Mouse (Mus musculus) neural tube, embryonic 11.5 days (tissue): ENCODE measurements at regions not wholly inside any gene's neighbourhood (a gene's known extent, or its start where the extent isn't known, plus 50 kb on each side); places are given as distances from the start of the nearest gene placed in this dataset.
A peak's percentile ranks its signal among the peaks of the same experiment; 100 is the strongest.

Experiments used
- ATAC-seq: fragments of 200-750 bp; cut with Nextera tagmentation; 2 replicates; pipeline ENCODE4 v1.8.0; 2017; ENCODE audit warnings: moderate number of reproducible peaks, mild to moderate bottlenecking, moderate TSS enrichment, moderate library complexity; ENCODE audit not compliant: insufficient read depth, low FRiP score, low TSS enrichment
- DNase-seq: peaks from one replicate; pipeline ENCODE4 v3.0.0-alpha.2; 2015; ENCODE audit warnings: low spot score
- H3K27ac ChIP-seq: fragments of 300-500 bp; sonication (generic); 2 replicates; pipeline ENCODE4 v1.5.1; 2014; ENCODE audit warnings: low read depth, mild to moderate bottlenecking, low read length
- H3K27me3 ChIP-seq: fragments of 300-500 bp; sonication (generic); 2 replicates; pipeline ENCODE4 v1.6.1; 2014; ENCODE audit warnings: mild to moderate bottlenecking, low read length, mixed read lengths; ENCODE audit not compliant: control insufficient read depth, insufficient read depth
- H3K36me3 ChIP-seq: fragments of 300-500 bp; sonication (generic); 2 replicates; pipeline ENCODE4 v1.6.1; 2014; ENCODE audit warnings: mild to moderate bottlenecking, low read length, moderate library complexity, mixed read lengths; ENCODE audit not compliant: control insufficient read depth, insufficient read depth
- H3K4me1 ChIP-seq: fragments of 300-500 bp; sonication (generic); 2 replicates; pipeline ENCODE4 v1.6.1; 2014; ENCODE audit warnings: low read length, mixed read lengths; ENCODE audit not compliant: control insufficient read depth, insufficient read depth
- H3K4me2 ChIP-seq: fragments of 300-500 bp; sonication (generic); 2 replicates; pipeline ENCODE4 v1.6.1; 2014; ENCODE audit warnings: low read depth, mild to moderate bottlenecking, moderate library complexity
- H3K4me3 ChIP-seq: fragments of 300-500 bp; sonication (generic); 2 replicates; pipeline ENCODE4 v1.5.1; 2014; ENCODE audit warnings: low read depth, low read length
- H3K9ac ChIP-seq: fragments of 300-500 bp; sonication (generic); 2 replicates; pipeline ENCODE4 v1.6.1; 2014; ENCODE audit warnings: mild to moderate bottlenecking, low read length
- H3K9me3 ChIP-seq: fragments of 300-500 bp; sonication (generic); 2 replicates; pipeline ENCODE4 v1.6.1; 2016; ENCODE audit warnings: low read length; ENCODE audit not compliant: control insufficient read depth
- WGBS: fragments of 180-500 bp; shearing (Covaris S2); extraction: QIAGEN DNeasy Blood & Tissue Kit; methylation state at CpG from one replicate; pipeline ENCODE4 v1.1.7; 2014; 5-methylcytosine and 5-hydroxymethylcytosine counted together

DNA sequence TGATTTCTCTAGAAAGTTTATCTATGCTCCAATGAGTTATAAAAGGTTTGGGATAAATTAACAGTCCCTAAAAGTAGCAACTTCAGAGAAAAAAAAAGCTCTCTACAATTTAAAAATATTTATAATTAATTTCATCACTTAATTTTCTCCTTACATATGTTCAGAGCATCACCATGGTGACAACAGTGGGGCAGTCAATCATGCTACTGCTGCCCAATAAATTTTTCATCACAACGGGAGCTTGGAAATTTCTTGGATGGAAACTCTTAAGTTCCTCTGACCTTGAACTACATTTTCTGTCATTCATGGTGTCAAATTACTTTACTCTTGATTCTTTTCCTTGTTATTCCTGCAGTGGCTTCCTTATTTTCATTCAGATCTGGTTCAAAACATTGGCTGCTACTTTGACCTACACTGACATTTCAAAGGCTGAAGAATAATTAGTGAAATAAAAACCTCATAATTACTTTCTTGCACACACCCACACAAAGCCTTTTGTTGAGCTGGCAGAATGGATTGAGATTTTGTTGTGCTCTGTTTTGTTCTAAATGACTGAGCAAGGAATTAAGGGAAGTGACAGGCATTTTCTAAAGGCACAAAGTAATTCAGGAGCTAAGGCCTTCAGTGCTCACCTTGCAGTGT lies 540.1 kb upstream of the Stxbp6 start:
- H3K9ac ChIP-seq = no peak overlapping the region
- H3K9me3 ChIP-seq = no peaks in the 10 kb centered on the region
- H3K4me3 ChIP-seq = no peak overlapping the region
- H3K27ac ChIP-seq = no peak overlapping the region
- H3K4me1 ChIP-seq = peaks cover 2% of the 10 kb centered on the region; the same call in 1 of the 2 replicates
- H3K27me3 ChIP-seq = no peaks in the 10 kb centered on the region
- DNase-seq (no peak), ATAC-seq (0 out of 2 replicates have a peak, but pooled peaks have one; percentile 41)
- no peak overlapping the region for H3K4me2 ChIP-seq
- 6% methylated on average over 1 of the region's 1 CpGs for WGBS
- no peaks in the 10 kb centered on the region for H3K36me3 ChIP-seq

DNA sequence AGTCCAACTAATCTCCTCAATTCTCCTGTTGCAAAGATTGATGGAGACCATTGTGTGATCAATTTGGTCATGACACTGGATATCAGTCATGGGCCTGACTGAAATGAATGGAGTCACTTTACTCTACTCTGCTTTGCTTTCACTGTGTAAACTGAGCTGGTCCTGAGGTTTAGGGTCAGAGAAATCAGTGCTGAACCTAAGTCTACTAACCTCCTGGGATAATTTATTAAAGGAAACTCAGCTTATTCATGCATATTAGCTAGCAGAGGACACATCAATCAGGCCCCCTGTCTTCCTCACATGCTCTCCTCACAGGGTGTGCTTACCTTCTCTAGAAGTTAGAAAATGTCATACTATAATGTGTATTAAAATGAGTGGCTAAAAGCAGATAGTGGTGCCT lies 539.6 kb upstream of the Stxbp6 start:
- DNase-seq (no peak), ATAC-seq (peak; percentile 67)
- no peak overlapping the region for H3K27ac ChIP-seq
- H3K27me3 ChIP-seq = no peaks in the 10 kb centered on the region
- H3K4me2 ChIP-seq = no peak overlapping the region
- no peaks in the 10 kb centered on the region for H3K36me3 ChIP-seq
- H3K9me3 ChIP-seq = no peaks in the 10 kb centered on the region
- peaks cover 2% of the 10 kb centered on the region; the same call in 1 of the 2 replicates for H3K4me1 ChIP-seq
- no peak overlapping the region for H3K9ac ChIP-seq
- H3K4me3 ChIP-seq = no peak overlapping the region

GRCm38 (mm10) chr12:45599443-45599842 lies 524.9 kb upstream of the Stxbp6 start:
- Histone ChIP-seq H3K4me2 (no peak overlapping the region), H3K27me3 (no peaks in the 10 kb centered on the region), H3K36me3 (no peaks in the 10 kb centered on the region), H3K9me3 (no peaks in the 10 kb centered on the region), H3K9ac (no peak overlapping the region), H3K4me1 (no peaks in the 10 kb centered on the region), H3K4me3 (no peak overlapping the region), H3K27ac (no peak overlapping the region)
- WGBS = 61% methylated on average over 3 of the region's 3 CpGs
- no peak for ATAC-seq
- no peak for DNase-seq

DNA sequence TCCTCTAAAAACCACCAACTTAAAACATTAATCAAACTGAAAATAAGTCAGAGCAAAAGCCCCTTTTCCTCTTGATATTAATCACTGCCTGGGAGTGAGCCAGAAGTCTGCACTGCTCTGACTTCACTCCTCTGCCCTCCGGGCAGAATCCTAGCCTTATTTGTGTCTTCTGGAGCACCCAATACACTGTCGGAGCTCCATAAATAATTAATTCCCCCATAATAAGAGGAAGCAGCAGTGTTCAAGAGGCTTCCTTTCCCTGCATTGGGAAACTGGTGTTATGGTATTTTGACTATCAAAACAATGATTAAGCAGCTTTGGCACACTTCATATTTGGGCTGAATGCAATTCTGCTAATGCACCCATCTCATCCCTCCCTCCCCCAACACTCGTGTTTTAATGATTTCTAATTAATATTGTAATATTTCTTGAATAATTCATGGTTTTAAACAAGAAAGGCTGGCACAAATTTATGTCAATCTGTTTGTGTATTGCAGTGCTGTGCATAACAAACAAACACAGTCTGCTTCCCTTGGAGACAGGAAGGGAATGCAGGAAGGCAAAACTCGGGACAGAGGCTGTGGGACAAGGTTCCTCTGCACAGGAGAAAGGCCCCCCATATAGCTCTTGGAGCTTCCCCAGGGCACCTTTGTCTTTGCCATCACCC lies 523.5 kb upstream of the Stxbp6 start:
- H3K27me3 ChIP-seq = no peaks in the 10 kb centered on the region
- no peaks in the 10 kb centered on the region for H3K9me3 ChIP-seq
- DNase-seq = no peak
- peak; percentile 55; the same call in 1 of the 2 replicates for ATAC-seq
- H3K27ac ChIP-seq = no peak overlapping the region
- WGBS = 58% methylated on average over 4 of the region's 4 CpGs
- H3K4me3 ChIP-seq = no peak overlapping the region
- no peaks in the 10 kb centered on the region for H3K4me1 ChIP-seq
- no peak overlapping the region for H3K4me2 ChIP-seq
- H3K36me3 ChIP-seq = no peaks in the 10 kb centered on the region
- H3K9ac ChIP-seq = no peak overlapping the region

DNA sequence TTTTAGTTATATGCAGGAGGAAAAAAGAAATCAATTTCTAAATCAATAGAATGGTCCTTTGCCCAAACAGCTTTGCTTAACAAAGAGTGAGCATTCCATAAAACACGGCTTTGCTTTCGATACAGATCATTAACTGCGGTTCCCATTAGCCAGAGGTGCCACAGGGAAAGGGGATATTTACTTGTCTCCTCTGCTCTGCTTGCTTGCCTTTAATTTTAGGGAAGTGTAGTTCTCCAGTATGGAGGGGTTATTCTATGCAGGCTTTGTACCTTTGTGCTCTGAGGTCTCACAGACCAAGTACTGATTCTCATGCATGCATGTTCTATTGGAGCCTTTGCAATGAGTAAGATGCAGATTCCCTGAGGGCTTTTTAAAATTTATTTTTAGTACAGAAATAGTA lies 520.2 kb upstream of the Stxbp6 start:
- Histone ChIP-seq H3K9ac (no peak overlapping the region), H3K4me3 (no peak overlapping the region), H3K36me3 (no peaks in the 10 kb centered on the region), H3K27ac (no peak overlapping the region), H3K9me3 (no peaks in the 10 kb centered on the region), H3K27me3 (no peaks in the 10 kb centered on the region), H3K4me2 (no peak overlapping the region), H3K4me1 (no peaks in the 10 kb centered on the region)
- 60% methylated on average over 3 of the region's 3 CpGs for WGBS
- DNase-seq (peak; percentile 25), ATAC-seq (peak; percentile 35; the same call in 1 of the 2 replicates)

GRCm38 (mm10) chr12:45590191-45590590 lies 515.7 kb upstream of the Stxbp6 start:
- no peaks in the 10 kb centered on the region for H3K27me3 ChIP-seq
- no peak overlapping the region for H3K9ac ChIP-seq
- no peak overlapping the region for H3K27ac ChIP-seq
- no peaks in the 10 kb centered on the region for H3K9me3 ChIP-seq
- ATAC-seq (no peak), DNase-seq (no peak)
- H3K36me3 ChIP-seq = no peaks in the 10 kb centered on the region
- H3K4me1 ChIP-seq = no peaks in the 10 kb centered on the region
- no peak overlapping the region for H3K4me2 ChIP-seq
- no peak overlapping the region for H3K4me3 ChIP-seq
- WGBS = 97% methylated on average over 2 of the region's 2 CpGs

DNA sequence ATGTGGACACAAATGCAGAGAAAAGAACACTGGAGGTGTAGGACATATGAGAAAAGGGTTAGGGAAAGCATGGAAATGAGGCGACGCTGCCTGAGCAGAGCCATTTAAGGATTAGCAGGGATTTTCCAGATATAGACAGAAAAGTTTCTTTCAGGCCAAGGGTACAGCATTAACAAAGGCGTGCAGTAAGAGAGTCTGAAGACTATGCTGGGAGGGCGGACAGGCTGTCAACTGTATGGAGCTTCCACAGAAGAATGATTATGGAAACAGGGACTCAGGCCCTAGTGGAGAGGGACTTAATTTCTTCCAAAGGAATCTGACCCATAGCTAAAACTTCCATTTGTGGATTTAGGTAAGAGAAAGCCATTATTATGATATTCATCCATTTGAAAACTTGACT lies 511.3 kb upstream of the Stxbp6 start:
- no peak for ATAC-seq
- H3K4me1 ChIP-seq = no peaks in the 10 kb centered on the region

DNA sequence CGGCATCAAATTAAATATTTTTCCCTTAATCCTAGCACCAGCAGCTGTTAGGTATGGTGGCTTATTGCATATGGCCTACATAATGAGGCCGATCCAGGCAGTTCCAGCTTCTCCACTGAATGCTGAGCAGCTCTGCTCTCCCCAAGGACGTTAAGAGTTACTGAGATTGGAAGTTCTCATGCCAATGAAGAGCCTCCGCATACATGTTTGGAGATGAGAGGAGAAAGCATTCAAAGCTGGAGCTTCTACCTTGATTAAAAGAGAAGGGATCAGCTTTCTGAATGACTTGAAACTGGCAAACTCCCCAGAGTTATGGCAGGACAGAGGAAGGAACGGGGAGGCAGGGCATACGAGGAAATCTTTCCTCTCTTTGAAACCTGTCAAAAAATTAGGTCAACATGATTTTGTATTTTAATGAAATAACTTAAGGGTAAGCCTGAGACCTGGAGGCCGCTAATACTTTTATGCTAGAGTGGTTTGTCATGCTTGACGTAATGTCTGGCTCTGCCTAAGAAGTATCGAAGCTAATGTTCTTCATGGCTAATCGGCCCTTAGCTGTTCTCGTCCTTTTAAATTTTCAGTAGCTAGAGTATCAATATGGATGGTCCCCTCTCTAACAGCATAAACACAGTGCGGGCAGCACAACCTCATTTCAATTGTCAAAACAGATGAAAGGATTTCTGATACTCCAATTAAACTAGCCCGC lies 489.0 kb upstream of the Stxbp6 start:
- peak overlapping the region; percentile 39; the same call in 1 of the 2 replicates for H3K27ac ChIP-seq
- WGBS = 71% methylated on average over 13 of the region's 13 CpGs
- peak; percentile 29 for DNase-seq

More for the DNA sequence above, 511.3 kb upstream of the Stxbp6 start:
- Histone ChIP-seq H3K27ac (no peak overlapping the region), H3K9ac (no peak overlapping the region), H3K4me3 (no peak overlapping the region), H3K9me3 (no peaks in the 10 kb centered on the region), H3K36me3 (no peaks in the 10 kb centered on the region), H3K4me2 (no peak overlapping the region), H3K27me3 (no peaks in the 10 kb centered on the region)
- WGBS = 94% methylated on average over 4 of the region's 4 CpGs
- DNase-seq = no peak

More for the DNA sequence above, 489.0 kb upstream of the Stxbp6 start:
- Histone ChIP-seq H3K4me1 (peaks cover 5% of the 10 kb centered on the region; the same call in 1 of the 2 replicates), H3K27me3 (no peaks in the 10 kb centered on the region), H3K4me3 (no peak overlapping the region), H3K4me2 (no peak overlapping the region), H3K9ac (no peak overlapping the region), H3K9me3 (no peaks in the 10 kb centered on the region), H3K36me3 (no peaks in the 10 kb centered on the region)
- ATAC-seq = peak; percentile 65
